Mouse (Mus musculus): ENCODE data around the gene Pdlim4.
"Not testable (repeated sequence)": the region's sequence is repeated elsewhere in the genome, so short reads cannot be mapped to it uniquely, and the experiment has no call there.

Pdlim4 gene

GRCm38 (mm10) chr11:54062753-54063471 lies 5.9 kb downstream of the Pdlim4 start:
- DNase-seq (ENCODE audit: extremely low read depth, low read depth, low spot score) = no peak

GRCm38 (mm10) chr11:54062086-54062752 lies 6.6 kb downstream of the Pdlim4 start:
- DNase-seq (ENCODE audit: extremely low read depth, low read depth, low spot score) = no peak

- DNase-seq (ENCODE audit: extremely low read depth, low read depth, low spot score) = no peak
Measured at GRCm38 (mm10) chr11:54060316-54060715, 8.5 kb downstream of the Pdlim4 start.

GRCm38 (mm10) chr11:54059526-54059925 lies 9.3 kb downstream of the Pdlim4 start:
- DNase-seq (ENCODE audit: extremely low read depth, low read depth, low spot score) = no peak

GRCm38 (mm10) chr11:54058643-54059042 lies 10.2 kb downstream of the Pdlim4 start:
- no peak for DNase-seq (ENCODE audit: extremely low read depth, low read depth, low spot score)

- DNase-seq (ENCODE audit: extremely low read depth, low read depth, low spot score) = no peak
Measured at GRCm38 (mm10) chr11:54058056-54058617, 10.7 kb downstream of the Pdlim4 start.

GRCm38 (mm10) chr11:54057428-54057827 lies 11.4 kb downstream of the Pdlim4 start:
- no peak for DNase-seq (ENCODE audit: extremely low read depth, low read depth, low spot score)

- DNase-seq (ENCODE audit: extremely low read depth, low read depth, low spot score) = no peak
Measured at GRCm38 (mm10) chr11:54056132-54056531, 12.7 kb downstream of the Pdlim4 start.

- no peak for DNase-seq (ENCODE audit: extremely low read depth, low read depth, low spot score)
Measured at GRCm38 (mm10) chr11:54054257-54054656, 14.6 kb downstream of the Pdlim4 start.

- no peak for DNase-seq (ENCODE audit: extremely low read depth, low read depth, low spot score)
Measured at GRCm38 (mm10) chr11:54053090-54053489, 15.7 kb downstream of the Pdlim4 start.

GRCm38 (mm10) chr11:54052128-54052527 lies 16.7 kb downstream of the Pdlim4 start:
- DNase-seq (ENCODE audit: extremely low read depth, low read depth, low spot score) = no peak

GRCm38 (mm10) chr11:54051161-54051560 lies 17.7 kb downstream of the Pdlim4 start:
- no peak for DNase-seq (ENCODE audit: extremely low read depth, low read depth, low spot score)

- no peak for DNase-seq (ENCODE audit: extremely low read depth, low read depth, low spot score)
Measured at GRCm38 (mm10) chr11:54050205-54050604, 18.6 kb downstream of the Pdlim4 start.

GRCm38 (mm10) chr11:54040676-54041075 lies 28.1 kb downstream of the Pdlim4 start:
- no peak for DNase-seq (ENCODE audit: extremely low read depth, low read depth, low spot score)

- DNase-seq (ENCODE audit: extremely low read depth, low read depth, low spot score) = not testable (repeated sequence)
Measured at GRCm38 (mm10) chr11:54032872-54033271, 35.9 kb downstream of the Pdlim4 start.

GRCm38 (mm10) chr11:54028997-54029396 lies 39.8 kb downstream of the Pdlim4 start:
- no peak for DNase-seq (ENCODE audit: extremely low read depth, low read depth, low spot score)

- no peak for DNase-seq (ENCODE audit: extremely low read depth, low read depth, low spot score)
Measured at GRCm38 (mm10) chr11:54028044-54028951, 40.5 kb downstream of the Pdlim4 start, which contains the start of gene Slc22a4. Gene Slc22a4 (minus strand): TSS chr11:54028090.

- no peak for DNase-seq (ENCODE audit: extremely low read depth, low read depth, low spot score)
Measured at GRCm38 (mm10) chr11:54027131-54028043, 41.4 kb downstream of the Pdlim4 start.

GRCm38 (mm10) chr11:54026491-54027041 lies 42.2 kb downstream of the Pdlim4 start:
- no peak for DNase-seq (ENCODE audit: extremely low read depth, low read depth, low spot score)
